Mouse (Mus musculus) cerebellum, adult 18-20 months (tissue): Measurements from ENCODE around the gene Gm30302.
"Not testable (repeated sequence)": the region's sequence is repeated elsewhere in the genome, so short reads cannot be mapped to it uniquely, and the experiment has no call there.

ENCODE experiments used
- DNase-seq, 2 experiments: peaks; one replicate each; pipeline ENCODE4 v3.0.0; 2021

Gm30302 gene

GRCm38 (mm10) chr13:49798901-49799300 lies at the start of gene Gm30302:
Gm30302 (minus strand) TSS chr13:49799001.
- DNase-seq = no peak

GRCm38 (mm10) chr13:49846751-49847150 lies 48.0 kb upstream of the Gm30302 start:
- no peak for DNase-seq

- no peak for DNase-seq
These were observed 47.3 kb upstream of the Gm30302 start for GRCm38 (mm10) chr13:49846141-49846540.

- DNase-seq = no peak
These were observed 46.9 kb upstream of the Gm30302 start for GRCm38 (mm10) chr13:49845663-49846062.

GRCm38 (mm10) chr13:49844071-49844470 lies 45.3 kb upstream of the Gm30302 start:
- no peak for DNase-seq

- no peak for DNase-seq
These were observed 42.4 kb upstream of the Gm30302 start for GRCm38 (mm10) chr13:49841186-49841585.

GRCm38 (mm10) chr13:49830355-49830754 lies 31.6 kb upstream of the Gm30302 start:
- DNase-seq = no peak

- DNase-seq = no peak
These were observed 26.5 kb upstream of the Gm30302 start for GRCm38 (mm10) chr13:49825300-49825699.

GRCm38 (mm10) chr13:49814958-49815357 lies 16.2 kb upstream of the Gm30302 start:
- DNase-seq = no peak

GRCm38 (mm10) chr13:49814420-49814819 lies 15.6 kb upstream of the Gm30302 start:
- no peak for DNase-seq

GRCm38 (mm10) chr13:49807146-49807545 lies 8.3 kb upstream of the Gm30302 start:
- no peak for DNase-seq

GRCm38 (mm10) chr13:49788563-49789393 lies 10.0 kb downstream of the Gm30302 start:
- no peak for DNase-seq

- DNase-seq = no peak
These were observed 14.9 kb downstream of the Gm30302 start for GRCm38 (mm10) chr13:49783899-49784298.

GRCm38 (mm10) chr13:49771536-49771935 lies 27.3 kb downstream of the Gm30302 start:
- DNase-seq = not testable (repeated sequence)

GRCm38 (mm10) chr13:49769111-49769510 lies 29.7 kb downstream of the Gm30302 start:
- no peak for DNase-seq

- DNase-seq = no peak
These were observed 30.8 kb downstream of the Gm30302 start for GRCm38 (mm10) chr13:49768048-49768447.

- no peak for DNase-seq
These were observed 32.5 kb downstream of the Gm30302 start for GRCm38 (mm10) chr13:49766269-49766668.

GRCm38 (mm10) chr13:49765306-49765705 lies 33.5 kb downstream of the Gm30302 start:
- DNase-seq = no peak

- DNase-seq = no peak
These were observed 36.6 kb downstream of the Gm30302 start for GRCm38 (mm10) chr13:49762208-49762607.

- DNase-seq = no peak
These were observed 38.1 kb downstream of the Gm30302 start for GRCm38 (mm10) chr13:49760675-49761074.

- no peak for DNase-seq
These were observed 40.8 kb downstream of the Gm30302 start for GRCm38 (mm10) chr13:49757966-49758365.

GRCm38 (mm10) chr13:49756591-49756990 lies 42.2 kb downstream of the Gm30302 start:
- DNase-seq = no peak

GRCm38 (mm10) chr13:49741285-49742040 lies 57.3 kb downstream of the Gm30302 start:
- DNase-seq = no peak

- no peak for DNase-seq
These were observed 60.8 kb downstream of the Gm30302 start for GRCm38 (mm10) chr13:49738011-49738410.
